Mouse (Mus musculus) heart, embryonic 12.5 days (tissue): ENCODE measurements at regions not wholly inside any gene's neighbourhood (a gene's known extent, or its start where the extent isn't known, plus 50 kb on each side); places are given as distances from the start of the nearest gene placed in this dataset.

Experiments used
- ATAC-seq: fragments of 200-750 bp; cut with Nextera tagmentation; 2 replicates; pipeline ENCODE4 v1.8.0; 2017; ENCODE audit warnings: moderate TSS enrichment, moderate library complexity; ENCODE audit not compliant: insufficient number of reproducible peaks, low FRiP score
- H3K27ac ChIP-seq: fragments of 300-500 bp; sonication (generic); 2 replicates; pipeline ENCODE4 v1.5.1; 2016; ENCODE audit warnings: mild to moderate bottlenecking, moderate library complexity; ENCODE audit not compliant: poor library complexity, severe bottlenecking
- H3K27me3 ChIP-seq: fragments of 300-500 bp; sonication (generic); replicated peaks from 2 replicates; pipeline ENCODE4 v1.6.1; 2016; ENCODE audit warnings: mild to moderate bottlenecking, moderate library complexity
- H3K36me3 ChIP-seq: fragments of 300-500 bp; sonication (generic); 2 replicates; pipeline ENCODE4 v1.6.1; 2016; ENCODE audit warnings: mild to moderate bottlenecking, moderate library complexity
- H3K4me1 ChIP-seq: fragments of 300-500 bp; sonication (generic); replicated peaks from 2 replicates; pipeline ENCODE4 v1.6.1; 2016; ENCODE audit warnings: mild to moderate bottlenecking
- H3K4me2 ChIP-seq: fragments of 300-500 bp; sonication (generic); 2 replicates; pipeline ENCODE4 v1.6.1; 2016; ENCODE audit warnings: mild to moderate bottlenecking, moderate library complexity
- H3K4me3 ChIP-seq: fragments of 300-500 bp; sonication (generic); 2 replicates; pipeline ENCODE4 v1.5.1; 2016; ENCODE audit warnings: mild to moderate bottlenecking
- H3K9ac ChIP-seq: fragments of 300-500 bp; sonication (generic); 2 replicates; pipeline ENCODE4 v1.6.1; 2016; ENCODE audit warnings: mild to moderate bottlenecking, moderate library complexity
- H3K9me3 ChIP-seq: fragments of 300-500 bp; sonication (generic); replicated peaks from 2 replicates; pipeline ENCODE4 v1.6.1; 2016; ENCODE audit warnings: mild to moderate bottlenecking, moderate library complexity
- WGBS: fragments of 180-500 bp; shearing (Covaris S2); methylation state at CpG from one replicate; pipeline ENCODE4 v1.1.7; 2016; 5-methylcytosine and 5-hydroxymethylcytosine counted together

DNA sequence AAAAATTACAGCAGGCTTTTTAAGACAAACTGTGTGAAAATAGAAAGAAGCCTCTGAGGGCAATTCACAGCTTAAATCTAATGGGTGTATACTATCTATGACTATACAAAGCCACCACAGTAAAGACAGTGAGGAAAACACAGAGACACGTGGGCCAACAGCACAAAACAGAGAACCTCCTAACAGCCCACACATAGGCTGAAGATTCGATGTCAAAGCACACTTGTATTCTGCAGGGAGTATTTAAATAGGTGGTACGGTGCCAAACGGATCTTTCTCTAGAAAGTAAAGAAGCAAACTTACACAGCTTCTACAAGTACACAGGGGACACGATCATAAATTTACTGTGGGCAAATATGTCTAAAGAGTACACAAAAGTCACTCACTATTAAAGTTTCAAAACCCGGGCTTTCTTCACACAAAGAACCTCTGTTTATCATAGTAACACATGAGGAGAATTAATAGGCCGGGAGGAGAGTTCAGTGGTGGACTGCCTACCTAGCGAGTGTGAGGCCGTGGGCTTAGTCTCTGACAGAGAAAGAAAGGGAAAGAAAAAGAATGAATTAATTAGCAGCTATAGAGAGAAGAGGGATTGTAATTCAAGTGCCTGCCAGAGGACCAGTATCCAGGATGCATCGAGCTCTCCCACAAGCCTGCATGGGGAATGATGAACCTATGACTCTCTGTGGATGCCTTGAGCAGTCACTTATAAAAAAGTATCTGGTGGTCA, 317.7 kb upstream of the Nfe2l3 start:
- no peaks in the 10 kb centered on the region for H3K9me3 ChIP-seq
- ATAC-seq, result no peak
- no peaks in the 10 kb centered on the region for H3K27me3 ChIP-seq
- no peak overlapping the region for H3K4me3 ChIP-seq
- no peak overlapping the region for H3K27ac ChIP-seq
- no peak overlapping the region for H3K9ac ChIP-seq
- H3K36me3 ChIP-seq, result no peaks in the 10 kb centered on the region
- no peak overlapping the region for H3K4me2 ChIP-seq
- 81% methylated on average over 10 of the region's 10 CpGs for WGBS
- H3K4me1 ChIP-seq, result peaks cover 13% of the 10 kb centered on the region

DNA sequence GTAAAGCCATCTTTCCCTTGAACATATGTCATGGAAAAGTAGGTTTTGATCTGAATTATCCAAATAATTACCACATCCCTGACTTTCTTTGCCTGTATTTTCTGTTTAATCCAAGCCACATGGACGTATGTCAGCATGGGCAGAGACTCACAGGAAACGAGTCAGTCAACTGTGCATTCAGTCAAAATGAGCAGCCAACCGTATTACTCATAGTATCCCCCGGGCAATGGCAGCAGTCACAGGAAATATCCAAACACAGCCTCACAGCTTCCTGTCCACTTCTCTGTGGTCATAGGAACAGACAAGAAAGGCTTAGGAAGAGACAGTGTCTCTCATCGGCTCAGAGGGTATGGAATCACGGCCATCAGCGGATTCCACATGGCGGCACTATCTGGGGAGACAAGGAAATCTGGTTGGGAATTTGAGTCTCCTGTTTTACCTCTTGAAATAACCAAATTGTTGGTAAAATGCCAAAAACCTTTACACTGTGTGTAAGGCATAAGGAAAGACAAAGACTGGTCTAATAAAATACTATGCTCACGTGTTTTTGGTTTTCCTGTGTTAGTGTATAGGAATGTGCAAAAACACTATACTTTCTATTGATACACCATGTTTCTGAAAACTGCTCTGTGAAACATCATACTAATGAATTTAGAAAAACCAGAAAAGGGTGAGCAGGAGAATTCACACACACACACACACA, 313.5 kb upstream of the Nfe2l3 start:
- no peak overlapping the region for H3K4me3 ChIP-seq
- H3K36me3 ChIP-seq, result no peaks in the 10 kb centered on the region
- no peak overlapping the region for H3K27ac ChIP-seq
- no peak overlapping the region for H3K4me2 ChIP-seq
- WGBS, result 61% methylated on average over 9 of the region's 9 CpGs
- ATAC-seq, result no peak
- no peaks in the 10 kb centered on the region for H3K9me3 ChIP-seq
- no peaks in the 10 kb centered on the region for H3K27me3 ChIP-seq
- peaks cover 18% of the 10 kb centered on the region for H3K4me1 ChIP-seq
- no peak overlapping the region for H3K9ac ChIP-seq

- no peak for ATAC-seq
- Histone ChIP-seq H3K9me3 (no peaks in the 10 kb centered on the region), H3K9ac (no peak overlapping the region), H3K4me3 (no peak overlapping the region), H3K4me1 (peaks cover 18% of the 10 kb centered on the region), H3K27me3 (no peaks in the 10 kb centered on the region), H3K36me3 (no peaks in the 10 kb centered on the region), H3K27ac (no peak overlapping the region), H3K4me2 (no peak overlapping the region)
- 73% methylated on average over 12 of the region's 12 CpGs for WGBS
Measured at GRCm38 (mm10) chr6:51119691-51120302, 312.7 kb upstream of the Nfe2l3 start.

DNA sequence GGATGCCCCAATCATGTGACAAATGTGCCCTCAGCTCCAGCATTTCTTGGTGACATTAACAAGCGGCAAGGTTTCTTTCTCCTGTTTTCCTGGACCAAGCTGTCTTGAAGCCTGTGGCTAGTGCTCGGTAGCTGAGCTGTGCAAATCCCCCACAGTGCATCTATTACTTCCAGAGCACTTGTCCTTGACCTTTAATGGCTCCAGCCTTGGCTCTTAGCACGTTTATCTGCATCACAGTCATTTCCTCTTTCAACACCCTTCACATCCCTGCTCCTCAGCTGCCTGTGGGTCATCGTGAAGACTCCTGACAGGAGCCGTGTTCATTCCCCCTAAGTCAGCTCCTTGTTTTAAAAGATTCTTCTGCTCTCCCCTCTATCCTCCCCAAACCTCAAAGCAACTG, 309.5 kb upstream of the Nfe2l3 start:
- Histone ChIP-seq H3K9me3 (no peaks in the 10 kb centered on the region), H3K4me2 (no peak overlapping the region), H3K27me3 (no peaks in the 10 kb centered on the region), H3K4me3 (no peak overlapping the region), H3K36me3 (no peaks in the 10 kb centered on the region), H3K9ac (no peak overlapping the region), H3K27ac (no peak overlapping the region), H3K4me1 (peaks cover 9% of the 10 kb centered on the region)
- no peak for ATAC-seq
- 15% methylated on average over 5 of the region's 5 CpGs for WGBS

DNA sequence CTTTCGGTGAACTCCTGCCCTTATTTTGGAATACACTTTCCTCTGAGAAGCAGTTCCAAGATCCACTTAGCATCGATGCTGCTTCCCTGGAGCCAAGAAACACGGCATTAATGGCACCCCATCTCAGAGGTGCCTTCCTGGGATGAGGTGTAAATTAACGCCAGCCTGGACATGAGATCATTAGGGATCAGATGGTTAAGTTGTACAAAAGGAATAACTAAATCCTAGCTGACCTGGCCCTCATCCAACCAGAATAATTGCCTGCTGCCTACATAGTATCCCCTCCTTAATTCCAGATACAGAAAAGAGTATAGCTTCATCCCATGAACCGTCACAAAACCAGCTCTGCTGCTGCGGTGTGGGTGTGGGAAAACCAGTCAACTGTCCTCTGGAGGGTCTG, 304.6 kb upstream of the Nfe2l3 start:
- Histone ChIP-seq H3K27me3 (no peaks in the 10 kb centered on the region), H3K4me1 (peaks cover 3% of the 10 kb centered on the region), H3K36me3 (no peaks in the 10 kb centered on the region), H3K4me3 (no peak overlapping the region), H3K4me2 (no peak overlapping the region), H3K27ac (no peak overlapping the region), H3K9me3 (no peaks in the 10 kb centered on the region), H3K9ac (no peak overlapping the region)
- WGBS, result 83% methylated on average over 6 of the region's 6 CpGs
- no peak for ATAC-seq

DNA sequence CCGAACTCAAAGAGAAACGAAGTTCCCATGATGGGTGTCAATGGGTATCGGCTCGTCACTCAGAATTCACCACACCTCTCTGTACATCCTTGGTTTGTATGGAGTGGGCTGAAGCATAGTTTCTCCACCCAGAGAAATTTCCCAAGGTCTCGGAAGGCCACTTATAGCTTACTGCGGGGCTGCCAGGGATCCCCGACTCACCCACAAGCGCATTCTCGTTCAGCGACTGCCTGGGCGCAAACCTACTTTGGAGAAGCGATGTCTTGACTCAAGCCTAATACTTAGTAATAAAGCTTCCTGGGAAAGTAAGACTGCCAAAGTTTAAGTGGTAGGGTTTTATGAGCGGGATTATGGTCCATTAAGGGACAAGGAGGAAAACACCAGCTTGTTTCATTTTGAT, 303.4 kb upstream of the Nfe2l3 start:
- ATAC-seq, result no peak

GRCm38 (mm10) chr6:51129591-51129990, 302.9 kb upstream of the Nfe2l3 start:
- Histone ChIP-seq H3K27me3 (no peaks in the 10 kb centered on the region), H3K9ac (no peak overlapping the region), H3K36me3 (no peaks in the 10 kb centered on the region), H3K4me2 (0 out of 2 replicates have a peak overlapping the region, but pooled peaks have one; percentile 13), H3K4me1 (no peaks in the 10 kb centered on the region), H3K9me3 (no peaks in the 10 kb centered on the region), H3K27ac (no peak overlapping the region), H3K4me3 (no peak overlapping the region)
- ATAC-seq, result no peak
- 71% methylated on average over 14 of the region's 14 CpGs for WGBS

More for the DNA sequence above, 303.4 kb upstream of the Nfe2l3 start:
- Histone ChIP-seq H3K4me3 (no peak overlapping the region), H3K27me3 (no peaks in the 10 kb centered on the region), H3K27ac (no peak overlapping the region), H3K36me3 (no peaks in the 10 kb centered on the region), H3K4me1 (no peaks in the 10 kb centered on the region), H3K9me3 (no peaks in the 10 kb centered on the region), H3K9ac (no peak overlapping the region), H3K4me2 (no peak overlapping the region)
- WGBS, result 92% methylated on average over 13 of the region's 13 CpGs

DNA sequence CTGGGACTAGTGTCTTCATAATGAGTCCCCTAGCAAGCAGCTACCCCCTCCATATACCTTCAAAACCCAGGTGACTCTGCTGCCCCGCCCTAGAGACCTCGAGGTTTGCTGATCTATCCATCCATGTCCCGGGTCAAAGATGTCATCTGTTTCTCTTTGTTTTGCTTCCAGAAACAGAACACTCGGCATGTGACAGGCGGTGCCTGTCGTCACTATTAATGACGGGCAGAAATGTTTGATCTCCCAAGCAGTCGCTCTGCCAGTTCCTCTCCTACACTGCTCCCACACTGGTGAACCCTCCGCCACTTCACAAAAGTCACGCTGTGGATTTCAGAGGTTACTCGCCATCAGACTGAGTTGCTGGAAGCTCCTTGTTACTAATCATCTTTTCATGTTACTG, 287.7 kb upstream of the Nfe2l3 start:
- ATAC-seq, result no peak
- H3K4me3 ChIP-seq, result no peak overlapping the region
- H3K4me2 ChIP-seq, result peak overlapping the region; percentile 55
- no peak overlapping the region for H3K27ac ChIP-seq
- whole genome bisulfite sequencing, result 32% methylated on average over 11 of the region's 11 CpGs
- no peaks in the 10 kb centered on the region for H3K27me3 ChIP-seq
- peaks cover 10% of the 10 kb centered on the region for H3K4me1 ChIP-seq
- H3K9ac ChIP-seq, result no peak overlapping the region
- no peaks in the 10 kb centered on the region for H3K9me3 ChIP-seq
- no peaks in the 10 kb centered on the region for H3K36me3 ChIP-seq

DNA sequence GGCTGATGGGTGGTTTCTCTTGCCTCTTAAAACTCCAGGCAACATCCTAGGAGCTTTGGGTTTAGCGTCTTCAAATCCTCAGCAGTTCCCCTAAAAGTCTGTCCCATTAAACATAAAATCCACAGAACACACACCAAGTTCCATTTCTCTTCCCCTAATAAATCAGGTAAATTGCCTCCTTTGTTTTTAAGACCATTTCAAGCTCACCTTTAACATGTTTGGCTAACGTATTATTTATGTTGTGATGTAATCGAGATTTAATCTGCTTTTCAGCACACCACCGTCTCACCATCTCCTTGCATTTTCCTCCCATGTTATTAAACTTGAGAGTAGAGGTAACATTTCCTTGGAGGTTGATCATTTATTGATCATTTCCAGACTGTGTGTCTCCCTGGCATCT, 286.6 kb upstream of the Nfe2l3 start:
- no peak for ATAC-seq
- Histone ChIP-seq H3K9me3 (no peaks in the 10 kb centered on the region), H3K36me3 (no peaks in the 10 kb centered on the region), H3K4me2 (no peak overlapping the region), H3K27me3 (no peaks in the 10 kb centered on the region), H3K4me3 (no peak overlapping the region), H3K4me1 (peaks cover 10% of the 10 kb centered on the region), H3K9ac (no peak overlapping the region), H3K27ac (no peak overlapping the region)
- WGBS, result 80% methylated on average over 4 of the region's 4 CpGs

- H3K4me1 ChIP-seq, result peaks cover 12% of the 10 kb centered on the region
- no peak overlapping the region for H3K4me3 ChIP-seq
- no peaks in the 10 kb centered on the region for H3K9me3 ChIP-seq
- H3K4me2 ChIP-seq, result no peak overlapping the region
- no peaks in the 10 kb centered on the region for H3K36me3 ChIP-seq
- no peaks in the 10 kb centered on the region for H3K27me3 ChIP-seq
- no peak for ATAC-seq
- WGBS, result 79% methylated on average over 9 of the region's 9 CpGs
- H3K27ac ChIP-seq, result no peak overlapping the region
- no peak overlapping the region for H3K9ac ChIP-seq
Measured at GRCm38 (mm10) chr6:51148821-51149220, 283.6 kb upstream of the Nfe2l3 start.

- no peak overlapping the region for H3K9ac ChIP-seq
- H3K4me1 ChIP-seq, result peaks cover 10% of the 10 kb centered on the region
- no peak overlapping the region for H3K4me2 ChIP-seq
- no peak overlapping the region for H3K4me3 ChIP-seq
- H3K36me3 ChIP-seq, result no peaks in the 10 kb centered on the region
- no peaks in the 10 kb centered on the region for H3K27me3 ChIP-seq
- 75% methylated on average over 2 of the region's 2 CpGs for WGBS
- ATAC-seq, result no peak
- H3K27ac ChIP-seq, result no peak overlapping the region
- no peaks in the 10 kb centered on the region for H3K9me3 ChIP-seq
Measured at GRCm38 (mm10) chr6:51150066-51150465, 282.4 kb upstream of the Nfe2l3 start.
